Mouse (Mus musculus): ENCODE data around the gene Rplp0. TPM values are rescaled to one million over a fixed set of nuclear protein-coding genes. Genes with fewer than 3 reads are reported as not detected.

Rplp0 gene
- polyA plus RNA-seq (2012; ENCODE audit: low replicate concordance) = 464 and 832 TPM in 2 replicates

DNA sequence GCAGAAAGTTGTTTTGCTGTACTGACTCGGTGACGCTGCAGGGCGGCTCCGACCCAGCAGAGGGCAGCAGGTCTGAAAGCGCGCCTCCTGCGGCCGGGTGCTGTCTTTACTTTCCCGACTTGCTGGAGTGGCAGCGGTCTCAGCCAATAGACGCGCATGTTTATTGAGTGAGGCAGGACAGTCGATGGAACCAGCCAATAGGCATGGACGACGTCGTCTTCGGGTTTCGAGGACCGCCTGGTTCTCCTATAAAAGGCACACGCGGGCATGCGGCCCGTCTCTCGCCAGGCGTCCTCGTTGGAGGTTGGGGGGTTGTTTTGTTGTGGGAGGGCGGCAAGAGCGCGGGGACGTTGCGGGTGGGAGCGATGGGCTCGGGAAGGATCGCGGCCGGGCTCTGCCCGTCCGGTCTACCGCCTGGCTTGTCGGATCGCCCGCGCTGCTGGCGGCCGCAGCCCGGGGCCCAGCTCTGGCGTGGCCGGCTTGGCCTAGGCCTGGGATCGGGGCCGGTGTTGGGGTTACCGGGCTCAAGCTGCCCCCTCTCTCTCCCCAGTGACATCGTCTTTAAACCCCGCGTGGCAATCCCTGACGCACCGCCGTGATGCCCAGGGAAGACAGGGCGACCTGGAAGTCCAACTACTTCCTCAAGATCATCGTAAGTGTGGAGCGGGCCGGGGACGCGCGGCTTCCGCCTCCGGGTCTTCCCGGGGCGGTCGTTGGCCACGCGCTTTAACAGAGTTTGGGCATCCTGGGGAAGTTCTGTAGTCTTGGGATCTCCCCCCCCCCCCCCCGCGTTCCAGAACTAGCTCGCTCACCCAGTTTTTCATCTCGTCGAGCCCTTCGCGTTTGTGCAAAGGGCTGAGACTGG lies at the start of gene Rplp0:
TSS of gene Rplp0 (plus strand) at position 231 of the 865 bp plus-strand sequence.

DNA sequence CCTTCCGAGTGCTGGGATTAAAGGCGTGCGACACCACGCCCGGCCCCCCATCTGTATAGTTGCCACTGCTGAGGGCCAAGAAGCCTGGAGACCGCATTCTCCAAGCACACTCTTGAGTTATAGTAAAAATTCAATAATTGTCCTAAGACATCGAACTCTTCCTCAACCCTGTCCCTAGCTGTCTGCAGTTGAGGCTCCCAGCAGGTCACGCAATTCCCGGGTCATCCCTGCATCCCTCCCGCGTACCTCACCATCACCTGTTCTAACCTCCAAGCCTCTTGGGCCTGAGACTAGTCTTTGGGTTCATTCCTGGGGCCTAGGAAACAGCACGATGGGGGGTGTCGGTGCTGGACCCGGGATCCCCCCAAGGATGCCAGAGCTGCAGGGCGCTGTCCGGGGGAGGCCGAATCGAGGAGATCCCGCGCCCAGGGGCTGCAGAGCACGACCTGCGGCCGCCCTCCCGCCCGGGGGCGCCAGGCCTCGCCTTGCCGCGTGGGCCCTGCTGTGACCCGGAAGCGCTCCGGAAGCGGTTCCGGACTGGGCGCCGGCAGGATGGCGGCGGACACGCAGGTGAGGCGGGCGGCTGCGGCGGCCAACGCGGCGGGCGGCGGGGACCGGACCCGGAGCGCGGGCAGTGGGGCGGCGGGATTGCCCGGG lies 5.6 kb downstream of the Rplp0 start, which contains the start of gene Gcn1l1:
TSS of gene Gcn1l1 (plus strand) at position 518 of the 657 bp plus-strand sequence.

Other genes starting within 250 kb of the Rplp0 start
- gene Srsf9, start 232.3 kb upstream of the Rplp0 start, polyA plus RNA-seq (2012; ENCODE audit: low replicate concordance) = 62.0 and 96.9 TPM in 2 replicates
- 5.0 and 11.2 TPM in 2 replicates for gene Gatc, start 218.3 kb upstream of the Rplp0 start, polyA plus RNA-seq (2012; ENCODE audit: low replicate concordance)
- gene Triap1, start 218.2 kb upstream of the Rplp0 start, polyA plus RNA-seq (2012; ENCODE audit: low replicate concordance) = 0.77 and 3.8 TPM in 2 replicates
- 2,307 and 4,034 TPM in 2 replicates for gene Cox6a1, start 210.5 kb upstream of the Rplp0 start, polyA plus RNA-seq (2012; ENCODE audit: low replicate concordance)
- gene Msi1, start 129.9 kb upstream of the Rplp0 start, polyA plus RNA-seq (2012; ENCODE audit: low replicate concordance) = 1.3 and 4.1 TPM in 2 replicates
- gene Pla2g1b, start 93.2 kb upstream of the Rplp0 start, polyA plus RNA-seq (2012; ENCODE audit: low replicate concordance) = not detected in 2 replicates
- gene Sirt4, start 74.7 kb upstream of the Rplp0 start, polyA plus RNA-seq (2012; ENCODE audit: low replicate concordance) = 8.7 and 11.7 TPM in 2 replicates
- 64.3 and 85.1 TPM in 2 replicates for gene Pxn, start 52.8 kb upstream of the Rplp0 start, polyA plus RNA-seq (2012; ENCODE audit: low replicate concordance)
- 82.7 and 92.8 TPM in 2 replicates for gene Gcn1l1, start 5.8 kb downstream of the Rplp0 start, polyA plus RNA-seq (2012; ENCODE audit: low replicate concordance)
- 42.1 and 124 TPM in 2 replicates for gene Rab35, start 72.4 kb downstream of the Rplp0 start, polyA plus RNA-seq (2012; ENCODE audit: low replicate concordance)
- 5.1 and 8.2 TPM in 2 replicates for gene Bicdl1, start 172.2 kb downstream of the Rplp0 start, polyA plus RNA-seq (2012; ENCODE audit: low replicate concordance)